Mouse (Mus musculus) layer of hippocampus, adult 18-20 months (tissue): ENCODE measurements around the gene AA986860. TPM values are rescaled to one million over a fixed set of nuclear protein-coding genes. Genes with fewer than 3 reads are reported as not detected.
A peak's percentile ranks its signal among the peaks of the same experiment; 100 is the strongest.

Experiments
- DNase-seq, 2 experiments: peaks; one replicate each; pipeline ENCODE4 v3.0.0; 2022; ENCODE audit warnings: low spot score in 2 of 2
- total RNA-seq, 2 experiments: library from RNA; stranded (reverse); gene quantifications; 2 replicates each; pipeline ENCODE4 v1.2.3; 2021

AA986860 gene
- total RNA-seq, 2 experiments from 2014 or later, result 1.3 to 1.6 TPM

GRCm38 (mm10) chr1:130734452-130734851, 2.7 kb downstream of the AA986860 start:
- DNase-seq, result no peak

- DNase-seq, result no peak
Measured at GRCm38 (mm10) chr1:130734852-130735251, 3.1 kb downstream of the AA986860 start.

GRCm38 (mm10) chr1:130737411-130737881, 5.7 kb downstream of the AA986860 start:
- DNase-seq, result no peak

GRCm38 (mm10) chr1:130737916-130738315, 6.1 kb downstream of the AA986860 start:
- no peak for DNase-seq

GRCm38 (mm10) chr1:130738551-130739106, 6.9 kb downstream of the AA986860 start:
- DNase-seq, result no peak

GRCm38 (mm10) chr1:130739636-130740035, 7.9 kb downstream of the AA986860 start:
- no peak for DNase-seq

GRCm38 (mm10) chr1:130740227-130740648, 8.5 kb downstream of the AA986860 start:
- DNase-seq, result no peak

GRCm38 (mm10) chr1:130740781-130741720, 9.3 kb downstream of the AA986860 start:
- peak; percentile 56 to 74 for DNase-seq

- no peak for DNase-seq
Measured at GRCm38 (mm10) chr1:130742201-130742600, 10.4 kb downstream of the AA986860 start.

GRCm38 (mm10) chr1:130743775-130744174, 12.0 kb downstream of the AA986860 start:
- no peak for DNase-seq

GRCm38 (mm10) chr1:130744217-130744616, 12.4 kb downstream of the AA986860 start:
- no peak for DNase-seq

- DNase-seq, result no peak
Measured at GRCm38 (mm10) chr1:130744961-130745360, 13.2 kb downstream of the AA986860 start.

- DNase-seq, result no peak
Measured at GRCm38 (mm10) chr1:130745591-130745990, 13.8 kb downstream of the AA986860 start.

- DNase-seq, result no peak
Measured at GRCm38 (mm10) chr1:130746819-130747218, 15.0 kb downstream of the AA986860 start.

GRCm38 (mm10) chr1:130759689-130760088, 27.9 kb downstream of the AA986860 start:
- DNase-seq, result no peak

GRCm38 (mm10) chr1:130761597-130761996, 29.8 kb downstream of the AA986860 start:
- no peak for DNase-seq

GRCm38 (mm10) chr1:130762045-130762760, 30.4 kb downstream of the AA986860 start:
- DNase-seq, result no peak

GRCm38 (mm10) chr1:130764027-130764461, 32.3 kb downstream of the AA986860 start:
- DNase-seq, result no peak

GRCm38 (mm10) chr1:130767066-130767465, 35.3 kb downstream of the AA986860 start:
- DNase-seq, result no peak

GRCm38 (mm10) chr1:130769925-130770324, 38.1 kb downstream of the AA986860 start:
- no peak for DNase-seq

GRCm38 (mm10) chr1:130770487-130770886, 38.7 kb downstream of the AA986860 start:
- DNase-seq, result no peak
